In genomic region chr4:123634436-123634835, GRCm38 (mm10) we compare ENCODE assay signal across 12 mouse cellular contexts. TPM values are rescaled to one million over a fixed set of nuclear protein-coding genes. Genes with fewer than 3 reads are reported as not detected.
DNase-seq lines count a peak whose midpoint lies in the region; ATAC-seq and TF ChIP-seq lines count a peak whose summit lies in the region.
"Had no signal": no experiment of that assay in that cellular context is flagged by ENCODE, and none has a peak within 500 bp of the region (broad histone marks: within the 10 kb centered on the region; RNA-seq: fewer than 3 reads in every experiment).

No protein-coding gene starts in this region.

- H3K4me3 ChIP-seq in forebrain, embryonic 12.5 days (replicated peaks): no peak overlapping the region
- H3K4me3 ChIP-seq in forebrain, embryonic 10.5 days: no peak overlapping the region
- H3K4me3 ChIP-seq in kidney, adult 2 months (ENCODE audit: insufficient read depth, low read depth, low read length): no peak overlapping the region
- H3K4me3 ChIP-seq in lung, postnatal 0 days (ENCODE audit: low read depth, low read length): no peak overlapping the region
- H3K4me3 ChIP-seq in intestine, embryonic 16.5 days (ENCODE audit: low read length): no peak overlapping the region
- H3K4me3 ChIP-seq: neural tube, embryonic 12.5 days; stomach, embryonic 15.5 days had no signal

- 0 out of 2 replicates have a peak, but pooled peaks cover 3% of the 10 kb centered on the region for H3K4me1 ChIP-seq in forebrain, embryonic 12.5 days
- H3K4me1 ChIP-seq in forebrain, embryonic 10.5 days: peaks cover 14% of the 10 kb centered on the region; the same call in 1 of the 2 replicates
- peaks cover 21% of the 10 kb centered on the region for H3K4me1 ChIP-seq in kidney, adult 2 months (ENCODE audit: control insufficient read depth, insufficient read depth, low read length)
- H3K4me1 ChIP-seq in lung, postnatal 0 days (ENCODE audit: insufficient read depth, low read depth, low read length): peaks cover 7% of the 10 kb centered on the region; the same call in 1 of the 2 replicates
- H3K4me1 ChIP-seq in intestine, embryonic 16.5 days (ENCODE audit: control insufficient read depth, insufficient read depth, low read length): no peaks in the 10 kb centered on the region
- H3K4me1 ChIP-seq: neural tube, embryonic 12.5 days; stomach, embryonic 15.5 days had no signal

- 0 out of 2 replicates have a peak overlapping the region, but pooled peaks have one; percentile 8 for H3K27ac ChIP-seq in forebrain, embryonic 12.5 days
- no peak overlapping the region for H3K27ac ChIP-seq in forebrain, embryonic 10.5 days
- peak overlapping the region; percentile 95 for H3K27ac ChIP-seq in kidney, adult 2 months (ENCODE audit: insufficient read depth, low read depth, low read length)
- H3K27ac ChIP-seq in lung, postnatal 0 days (ENCODE audit: low read length): peak overlapping the region; percentile 79
- H3K27ac ChIP-seq in intestine, embryonic 16.5 days (ENCODE audit: low read length): 0 out of 2 replicates have a peak overlapping the region, but pooled peaks have one; percentile 38
- H3K27ac ChIP-seq: neural tube, embryonic 12.5 days had no signal

- H3K27me3 ChIP-seq in forebrain, embryonic 12.5 days: no peaks in the 10 kb centered on the region
- H3K27me3 ChIP-seq in forebrain, embryonic 10.5 days (ENCODE audit: poor library complexity, severe bottlenecking): no peaks in the 10 kb centered on the region
- no peaks in the 10 kb centered on the region for H3K27me3 ChIP-seq in kidney, adult 2 months (replicated peaks; ENCODE audit: control insufficient read depth, insufficient read depth, low read length)
- no peaks in the 10 kb centered on the region for H3K27me3 ChIP-seq in lung, postnatal 0 days (replicated peaks; ENCODE audit: insufficient read depth, low read length)
- no peaks in the 10 kb centered on the region for H3K27me3 ChIP-seq in intestine, embryonic 16.5 days (replicated peaks; ENCODE audit: control insufficient read depth, insufficient read depth, low read length)
- H3K27me3 ChIP-seq: neural tube, embryonic 12.5 days; stomach, embryonic 15.5 days had no signal

- no peak for DNase-seq in forebrain, embryonic 10.5 days (ENCODE audit: extremely low spot score, low spot score)
- DNase-seq in kidney, adult 2 months: peak; percentile 51
- DNase-seq in kidney, postnatal 4 days: no peak
- no peak for DNase-seq in lung, postnatal 0 days (ENCODE audit: low spot score)
- DNase-seq in lung, postnatal 10 days: no peak
- no peak for DNase-seq in spleen, adult 18-20 months
- DNase-seq: embryo, embryonic 11 days; right cerebral cortex, adult 18-20 months had no signal

- peaks cover 7% of the 10 kb centered on the region for H3K36me3 ChIP-seq in forebrain, embryonic 12.5 days (replicated peaks)
- peaks cover 22% of the 10 kb centered on the region for H3K36me3 ChIP-seq in forebrain, embryonic 10.5 days (replicated peaks)
- no peaks in the 10 kb centered on the region for H3K36me3 ChIP-seq in kidney, adult 2 months (ENCODE audit: control insufficient read depth, insufficient read depth, low read length)
- no peaks in the 10 kb centered on the region for H3K36me3 ChIP-seq in lung, postnatal 0 days (ENCODE audit: insufficient read depth, low read length)
- H3K36me3 ChIP-seq in intestine, embryonic 16.5 days (ENCODE audit: control insufficient read depth, insufficient read depth, low read length): no peaks in the 10 kb centered on the region
- H3K36me3 ChIP-seq: neural tube, embryonic 12.5 days; stomach, embryonic 15.5 days had no signal

- TF ChIP-seq EP300 in lung, postnatal 0 days (IDR thresholded peaks at IDR 0.05): no peak

- WGBS in forebrain, embryonic 12.5 days: 79% methylated on average over 3 of the region's 3 CpGs
- WGBS in forebrain, embryonic 10.5 days: 82% methylated on average over 3 of the region's 3 CpGs
- 44% methylated on average over 3 of the region's 3 CpGs for WGBS in kidney, adult 2 months
- WGBS in lung, postnatal 0 days: 66% methylated on average over 3 of the region's 3 CpGs
- 66% methylated on average over 3 of the region's 3 CpGs for WGBS in intestine, embryonic 16.5 days

- no peak overlapping the region for H3K4me2 ChIP-seq in forebrain, embryonic 12.5 days
- H3K4me2 ChIP-seq in lung, postnatal 0 days (replicated peaks; ENCODE audit: low read depth, low read length): no peak overlapping the region
- no peak overlapping the region for H3K4me2 ChIP-seq in intestine, embryonic 16.5 days (ENCODE audit: low read depth, low read length)
- H3K4me2 ChIP-seq: neural tube, embryonic 12.5 days; stomach, embryonic 15.5 days had no signal

- ATAC-seq in forebrain, embryonic 12.5 days (ENCODE audit: low FRiP score): no peak
- ATAC-seq in lung, postnatal 0 days: no peak
- ATAC-seq in intestine, embryonic 16.5 days: no peak

- H3K9me3 ChIP-seq in forebrain, embryonic 12.5 days: no peaks in the 10 kb centered on the region
- 0 out of 2 replicates have a peak, but pooled peaks cover 4% of the 10 kb centered on the region for H3K9me3 ChIP-seq in forebrain, embryonic 10.5 days
- H3K9me3 ChIP-seq in lung, postnatal 0 days (ENCODE audit: low read length): no peaks in the 10 kb centered on the region
- no peaks in the 10 kb centered on the region for H3K9me3 ChIP-seq in intestine, embryonic 16.5 days (ENCODE audit: control insufficient read depth, low read length)
- H3K9me3 ChIP-seq: neural tube, embryonic 12.5 days; stomach, embryonic 15.5 days had no signal

- H3K9ac ChIP-seq in forebrain, embryonic 12.5 days: no peak overlapping the region
- H3K9ac ChIP-seq in lung, postnatal 0 days (replicated peaks; ENCODE audit: low read depth): no peak overlapping the region
- H3K9ac ChIP-seq in intestine, embryonic 16.5 days (ENCODE audit: low read depth, low read length): no peak overlapping the region
- H3K9ac ChIP-seq: neural tube, embryonic 12.5 days; stomach, embryonic 15.5 days had no signal

- TF ChIP-seq CTCF in kidney, adult 2 months (conservative IDR thresholded peaks at IDR 0.05; ENCODE audit: insufficient read depth, insufficient read length, low read depth, low read length): no peak
- no peak for TF ChIP-seq CTCF in lung, postnatal 0 days (IDR thresholded peaks at IDR 0.05)

- TF ChIP-seq POLR2A in kidney, adult 2 months (IDR thresholded peaks at IDR 0.05; ENCODE audit: low read depth, low read length): no peak

RNA-seq across cellular contexts. Expression of gene Macf1, which starts 49.7 kb away (rescaled TPM):
- polyA plus RNA-seq in forebrain, embryonic 12.5 days (2016; fragmentation: Nextera tagmentation; extraction: Ambion mirVana): 75.6 and 77.9 TPM in 2 replicates
- 43.8 and 50.2 TPM in 2 replicates for polyA plus RNA-seq in forebrain, embryonic 10.5 days (2016; fragmentation: Nextera tagmentation; extraction: Ambion mirVana)
- 58.4 and 62.9 TPM in 2 replicates for polyA plus RNA-seq in kidney, adult 2 months (2012; rRNA removed)
- 181 and 221 TPM in 2 replicates for polyA plus RNA-seq in lung, postnatal 0 days (2015; fragmentation: Nextera tagmentation; extraction: Ambion mirVana)
- 18.9 and 19.7 TPM in 2 replicates for polyA plus RNA-seq in intestine, embryonic 16.5 days (2015; fragmentation: Nextera tagmentation; extraction: Ambion mirVana)
